Mouse (Mus musculus): ENCODE data around the gene Lhfpl2. TPM values are rescaled to one million over a fixed set of nuclear protein-coding genes. Genes with fewer than 3 reads are reported as not detected.

Lhfpl2 gene
- total and polyA plus RNA-seq, 3 experiments, result not detected

- TF ChIP-seq UBTF (IDR thresholded peaks at IDR 0.05; ENCODE audit: low read depth, low read length) (no peak), TBP (conservative IDR thresholded peaks at IDR 0.05; ENCODE audit: low read depth, low read length) (no peak), CHD1 (IDR thresholded peaks at IDR 0.05; ENCODE audit: low read depth, low read length) (no peak), TCF12 (IDR thresholded peaks at IDR 0.05; ENCODE audit: low read depth, low read length) (no peak), IRF4 (IDR thresholded peaks at IDR 0.05; ENCODE audit: low read depth, low read length) (no peak), EP300 (IDR thresholded peaks at IDR 0.05; ENCODE audit: low read length) (no peak), MAFK (IDR thresholded peaks at IDR 0.05; ENCODE audit: insufficient replicate concordance, low read length) (no peak), JUN (IDR thresholded peaks at IDR 0.05; ENCODE audit: insufficient read depth, low read depth, low read length) (no peak), CHD2 (IDR thresholded peaks at IDR 0.05; ENCODE audit: low read length) (no peak), SIN3A (IDR thresholded peaks at IDR 0.05; ENCODE audit: low read length) (no peak), ZKSCAN1 (IDR thresholded peaks at IDR 0.05; ENCODE audit: borderline replicate concordance, low read depth, low read length) (no peak), HCFC1 (IDR thresholded peaks at IDR 0.05; ENCODE audit: low read depth, low read length) (no peak), NRF1 (IDR thresholded peaks at IDR 0.05; ENCODE audit: low read depth, low read length) (no peak), MYC (IDR thresholded peaks at IDR 0.05; ENCODE audit: low read depth, low read length) (no peak), ETS1 (conservative IDR thresholded peaks at IDR 0.05; ENCODE audit: low read depth, low read length) (no peak), BHLHE40 (IDR thresholded peaks at IDR 0.05; ENCODE audit: low read depth, low read length) (no peak)
- dilution Hi-C loops (cut with MboI; ENCODE audit: extremely low pct_ligation_motif_present, extremely low pct_unique_long_range_greater_than_20kb, low sequenced_read_pairs), result no loop called here
- Histone ChIP-seq H3K4me1 (ENCODE audit: control insufficient read depth in 1 of 2, insufficient read depth in 2 of 2) (peaks cover 3 to 13% of the 10 kb centered on the region in 2 experiments; a peak in 2 of 4 replicates), H3K36me3 (replicated peaks in 1 of 2; ENCODE audit: control insufficient read depth in 1 of 2, insufficient read depth in 1 of 2, low read length in 1 of 2) (no peaks in the 10 kb centered on the region), H3K79me2 (replicated peaks; ENCODE audit: control insufficient read depth, extremely low read depth, insufficient read depth, poor library complexity, severe bottlenecking) (no peaks in the 10 kb centered on the region), H3K27ac (ENCODE audit: insufficient read depth, low read depth) (no peak overlapping the region), H3K4me3 (replicated peaks in 1 of 3; ENCODE audit: low read depth in 2 of 3, low read length in 2 of 3, poor library complexity in 1 of 3) (no peak overlapping the region), H3K27me3 (replicated peaks) (no peaks in the 10 kb centered on the region), H3K4me2 (ENCODE audit: insufficient read depth, low read depth, poor library complexity, severe bottlenecking) (no peak overlapping the region), H3K9ac (ENCODE audit: insufficient read depth, low read depth) (no peak overlapping the region), H3K9me3 (replicated peaks; ENCODE audit: low read length) (no peaks in the 10 kb centered on the region)
- DNase-seq (ENCODE audit: extremely low read depth), result no peak
- in situ Hi-C loops (cut with MboI; ENCODE audit: low pct_ligation_motif_present, low pct_unique_long_range_greater_than_20kb, low sequenced_read_pairs), result no loop called here
Observed at GRCm38 (mm10) chr13:94099087-94099486, 41.5 kb downstream of the Lhfpl2 start.

DNA sequence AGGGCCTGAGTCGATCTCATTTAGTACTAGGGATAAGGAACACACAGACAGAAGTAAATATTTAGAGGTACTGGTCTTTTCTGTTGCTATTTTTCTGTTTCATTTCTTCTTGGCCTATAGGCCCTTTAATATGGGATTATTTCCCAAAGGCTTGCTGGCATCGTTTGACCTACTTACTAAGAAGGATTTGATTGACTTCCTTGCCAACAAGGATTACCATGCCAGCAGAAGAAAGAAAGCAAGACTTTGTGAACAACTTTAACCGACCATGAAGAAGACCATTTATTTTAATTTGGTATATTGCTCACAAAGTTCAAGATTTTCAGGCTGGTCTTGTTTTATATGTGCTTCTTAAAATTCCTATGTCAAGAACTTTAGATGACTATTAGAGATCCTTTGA, 42.8 kb downstream of the Lhfpl2 start:
- H3K79me2 ChIP-seq (replicated peaks; ENCODE audit: control insufficient read depth, extremely low read depth, insufficient read depth, poor library complexity, severe bottlenecking), result no peaks in the 10 kb centered on the region
- H3K36me3 ChIP-seq (replicated peaks in 1 of 2; ENCODE audit: control insufficient read depth in 1 of 2, insufficient read depth in 1 of 2, low read length in 1 of 2), result no peaks in the 10 kb centered on the region
- H3K27ac ChIP-seq (ENCODE audit: insufficient read depth, low read depth), result no peak overlapping the region
- dilution Hi-C loops (cut with MboI; ENCODE audit: extremely low pct_ligation_motif_present, extremely low pct_unique_long_range_greater_than_20kb, low sequenced_read_pairs), result no loop called here
- TF ChIP-seq ZKSCAN1 (IDR thresholded peaks at IDR 0.05; ENCODE audit: borderline replicate concordance, low read depth, low read length), result no peak
- no peak for TF ChIP-seq RAD21 (IDR thresholded peaks at IDR 0.05; ENCODE audit: low read depth, low read length)
- TF ChIP-seq ZMIZ1 (IDR thresholded peaks at IDR 0.05; ENCODE audit: low read depth, low read length), result no peak
- TF ChIP-seq POLR2A (IDR thresholded peaks at IDR 0.05; ENCODE audit: low read depth, low read length), result no peak
- no peak for TF ChIP-seq CHD1 (IDR thresholded peaks at IDR 0.05; ENCODE audit: low read depth, low read length)
- no peak for TF ChIP-seq ELF1 (IDR thresholded peaks at IDR 0.05; ENCODE audit: low read depth, low read length)
- TF ChIP-seq NRF1 (IDR thresholded peaks at IDR 0.05; ENCODE audit: low read depth, low read length), result no peak
- TF ChIP-seq UBTF (IDR thresholded peaks at IDR 0.05; ENCODE audit: low read depth, low read length), result no peak
- TF ChIP-seq RCOR1 (conservative IDR thresholded peaks at IDR 0.05; ENCODE audit: low read depth, low read length), result no peak
- no peak for TF ChIP-seq ZNF384 (IDR thresholded peaks at IDR 0.05; ENCODE audit: low read depth, low read length)
- no peak for TF ChIP-seq TCF12 (IDR thresholded peaks at IDR 0.05; ENCODE audit: low read depth, low read length)
- TF ChIP-seq MEF2A (IDR thresholded peaks at IDR 0.05; ENCODE audit: borderline replicate concordance, low read depth, low read length), result no peak
- H3K4me3 ChIP-seq (replicated peaks in 1 of 3; ENCODE audit: low read depth in 2 of 3, low read length in 2 of 3, poor library complexity in 1 of 3), result no peak overlapping the region
- H3K9me3 ChIP-seq (replicated peaks; ENCODE audit: low read length), result no peaks in the 10 kb centered on the region
- no peak overlapping the region for H3K4me2 ChIP-seq (ENCODE audit: insufficient read depth, low read depth, poor library complexity, severe bottlenecking)
- in situ Hi-C loops (cut with MboI; ENCODE audit: low pct_ligation_motif_present, low pct_unique_long_range_greater_than_20kb, low sequenced_read_pairs), result no loop called here
- no peak for DNase-seq (ENCODE audit: extremely low read depth)
- H3K27me3 ChIP-seq (replicated peaks), result no peaks in the 10 kb centered on the region
- peaks cover 3 to 13% of the 10 kb centered on the region in 2 experiments; a peak in 2 of 4 replicates for H3K4me1 ChIP-seq (ENCODE audit: control insufficient read depth in 1 of 2, insufficient read depth in 2 of 2)
- H3K9ac ChIP-seq (ENCODE audit: insufficient read depth, low read depth), result no peak overlapping the region
